Mouse (Mus musculus): Measurements from ENCODE around the gene 9330159F19Rik.

Gene 9330159F19Rik

GRCm38 (mm10) chr10:29211453-29211852, at the start of gene 9330159F19Rik:
TSS of gene 9330159F19Rik (plus strand) at chr10:29211606.
- no peak for DNase-seq (ENCODE audit: low read depth, low spot score)

- DNase-seq (ENCODE audit: low read depth, low spot score) = no peak
These were observed 49.7 kb upstream of the 9330159F19Rik start for GRCm38 (mm10) chr10:29161664-29162063.

- no peak for DNase-seq (ENCODE audit: low read depth, low spot score)
These were observed 37.6 kb upstream of the 9330159F19Rik start for GRCm38 (mm10) chr10:29173778-29174177.

- no peak for DNase-seq (ENCODE audit: low read depth, low spot score)
These were observed 35.8 kb upstream of the 9330159F19Rik start for GRCm38 (mm10) chr10:29175656-29176055.

- DNase-seq (ENCODE audit: low read depth, low spot score) = no peak
These were observed 34.5 kb upstream of the 9330159F19Rik start for GRCm38 (mm10) chr10:29176881-29177280.

- no peak for DNase-seq (ENCODE audit: low read depth, low spot score)
These were observed 33.4 kb upstream of the 9330159F19Rik start for GRCm38 (mm10) chr10:29178003-29178402.

- DNase-seq (ENCODE audit: low read depth, low spot score) = no peak
These were observed 31.2 kb upstream of the 9330159F19Rik start for GRCm38 (mm10) chr10:29180210-29180609.

GRCm38 (mm10) chr10:29181046-29181445, 30.4 kb upstream of the 9330159F19Rik start:
- no peak for DNase-seq (ENCODE audit: low read depth, low spot score)

GRCm38 (mm10) chr10:29193769-29194168, 17.6 kb upstream of the 9330159F19Rik start:
- no peak for DNase-seq (ENCODE audit: low read depth, low spot score)

- DNase-seq (ENCODE audit: low read depth, low spot score) = no peak
These were observed 14.6 kb upstream of the 9330159F19Rik start for GRCm38 (mm10) chr10:29196811-29197210.

GRCm38 (mm10) chr10:29198642-29199041, 12.8 kb upstream of the 9330159F19Rik start, which contains the start of gene Gm49353:
TSS of gene Gm49353 (plus strand) at chr10:29198954.
- DNase-seq (ENCODE audit: low read depth, low spot score) = no peak

- no peak for DNase-seq (ENCODE audit: low read depth, low spot score)
These were observed 11.6 kb upstream of the 9330159F19Rik start for GRCm38 (mm10) chr10:29199835-29200234.

- DNase-seq (ENCODE audit: low read depth, low spot score) = no peak
These were observed 10.8 kb upstream of the 9330159F19Rik start for GRCm38 (mm10) chr10:29200609-29201008.

- no peak for DNase-seq (ENCODE audit: low read depth, low spot score)
These were observed 4.7 kb upstream of the 9330159F19Rik start for GRCm38 (mm10) chr10:29206730-29207129.

- no peak for DNase-seq (ENCODE audit: low read depth, low spot score)
These were observed 2.7 kb upstream of the 9330159F19Rik start for GRCm38 (mm10) chr10:29208735-29209134.

- no peak for DNase-seq (ENCODE audit: low read depth, low spot score)
These were observed 2.2 kb downstream of the 9330159F19Rik start for GRCm38 (mm10) chr10:29213534-29214100.

GRCm38 (mm10) chr10:29216957-29217356, 5.6 kb downstream of the 9330159F19Rik start:
- DNase-seq (ENCODE audit: low read depth, low spot score) = no peak

- DNase-seq (ENCODE audit: low read depth, low spot score) = no peak
These were observed 6.0 kb downstream of the 9330159F19Rik start for GRCm38 (mm10) chr10:29217451-29217850.

- DNase-seq (ENCODE audit: low read depth, low spot score) = no peak
These were observed 13.9 kb downstream of the 9330159F19Rik start for GRCm38 (mm10) chr10:29225329-29225728.

GRCm38 (mm10) chr10:29231208-29231607, 19.8 kb downstream of the 9330159F19Rik start:
- DNase-seq (ENCODE audit: low read depth, low spot score) = no peak
